Mouse (Mus musculus) urinary bladder, postnatal 36 days (tissue): Measurements from ENCODE around the gene Map3k20.

Experiments
- DNase-seq, 2 experiments: peaks; one replicate each; pipeline ENCODE4 v3.0.0; 2022; ENCODE audit warnings: low spot score in 2 of 2, mixed read lengths in 1 of 2

The Map3k20 gene

GRCm38 (mm10) chr2:72320661-72321060, 35.2 kb downstream of the Map3k20 start:
- no peak for DNase-seq

DNA sequence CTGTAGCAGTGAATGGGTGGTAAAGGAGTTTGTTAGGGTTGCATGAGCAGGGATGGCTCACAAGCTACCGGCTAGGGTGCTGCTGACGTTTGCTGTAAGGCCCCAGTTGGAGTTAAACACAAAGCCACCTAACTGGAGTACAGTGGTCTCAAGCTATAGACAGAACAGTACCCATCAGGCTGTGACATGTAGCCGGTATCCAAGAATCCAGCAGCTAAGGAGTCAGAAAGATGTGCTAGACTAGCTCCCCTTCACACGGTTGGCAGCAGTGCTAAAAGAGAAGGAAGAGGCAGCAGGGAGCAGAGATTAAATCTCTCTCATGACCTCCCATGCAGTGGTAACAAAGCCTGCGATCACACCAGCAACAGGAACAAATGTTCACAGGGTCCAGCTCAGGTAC, 36.2 kb downstream of the Map3k20 start:
- DNase-seq, result no peak

GRCm38 (mm10) chr2:72322681-72323353, 37.4 kb downstream of the Map3k20 start:
- no peak for DNase-seq

DNA sequence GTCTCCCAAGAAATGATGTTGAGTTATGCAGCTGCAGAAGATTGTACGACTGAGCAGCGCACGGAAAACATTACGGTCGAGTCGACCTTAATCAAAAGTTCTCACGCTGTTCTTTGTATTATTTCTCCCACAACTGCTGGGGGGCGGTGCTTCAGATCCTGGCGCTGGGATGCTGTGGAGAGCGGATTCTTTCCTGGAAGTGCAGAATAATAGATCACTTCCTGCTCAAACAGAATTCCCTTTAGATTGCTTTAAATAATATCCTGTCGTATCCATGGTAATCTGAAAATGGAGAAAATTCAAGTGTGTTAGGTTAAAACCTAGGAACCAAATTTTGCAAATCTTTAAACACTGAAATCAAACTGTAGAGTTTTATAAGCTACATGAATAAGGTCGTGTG, 39.0 kb downstream of the Map3k20 start:
- DNase-seq, result no peak

GRCm38 (mm10) chr2:72326491-72326890, 41.1 kb downstream of the Map3k20 start:
- DNase-seq, result no peak

DNA sequence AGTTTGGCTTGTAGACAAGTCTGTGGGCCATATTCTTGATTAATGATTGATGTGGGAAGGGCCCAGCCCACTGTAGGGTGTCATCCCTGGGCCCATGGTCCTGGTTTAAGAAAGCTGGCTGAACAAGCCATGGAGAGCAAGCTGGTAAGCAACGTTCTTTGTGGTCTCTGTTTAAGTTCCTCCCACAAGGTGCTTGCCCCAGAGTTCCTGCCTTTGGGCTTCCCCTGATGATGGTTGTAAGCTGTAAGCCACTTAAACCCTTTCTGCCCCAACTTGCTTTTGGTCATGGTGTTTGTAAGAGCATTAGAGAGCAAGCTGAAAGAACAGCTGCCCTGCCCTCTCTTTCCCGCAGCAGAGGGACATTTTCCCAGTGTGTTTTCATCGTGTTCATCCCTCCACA, 43.0 kb downstream of the Map3k20 start:
- no peak for DNase-seq

- peak in 1 of 2 experiments; percentile 11 for DNase-seq
These were observed 45.6 kb downstream of the Map3k20 start for GRCm38 (mm10) chr2:72330955-72331481.

DNA sequence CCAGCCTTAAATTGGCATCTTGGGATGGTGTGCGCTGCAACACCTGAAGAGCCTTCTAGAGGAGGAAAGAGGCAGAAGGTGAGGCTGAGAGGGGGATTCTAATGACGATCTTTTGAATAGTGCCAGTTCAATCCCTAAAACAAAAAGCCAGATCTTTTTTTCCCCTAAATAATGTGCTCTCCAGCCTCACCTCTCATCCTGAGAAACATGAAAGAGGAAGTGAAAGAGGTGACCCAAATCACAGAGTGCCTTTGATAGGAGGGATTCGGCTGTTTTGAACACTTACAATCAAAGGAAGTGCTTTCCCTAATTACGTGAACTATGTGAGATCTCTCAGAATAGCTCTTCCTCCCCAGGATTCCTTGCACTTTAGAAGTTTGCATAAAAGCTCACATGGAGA, 46.6 kb downstream of the Map3k20 start:
- no peak for DNase-seq

GRCm38 (mm10) chr2:72333210-72333609, 47.8 kb downstream of the Map3k20 start:
- no peak for DNase-seq

DNA sequence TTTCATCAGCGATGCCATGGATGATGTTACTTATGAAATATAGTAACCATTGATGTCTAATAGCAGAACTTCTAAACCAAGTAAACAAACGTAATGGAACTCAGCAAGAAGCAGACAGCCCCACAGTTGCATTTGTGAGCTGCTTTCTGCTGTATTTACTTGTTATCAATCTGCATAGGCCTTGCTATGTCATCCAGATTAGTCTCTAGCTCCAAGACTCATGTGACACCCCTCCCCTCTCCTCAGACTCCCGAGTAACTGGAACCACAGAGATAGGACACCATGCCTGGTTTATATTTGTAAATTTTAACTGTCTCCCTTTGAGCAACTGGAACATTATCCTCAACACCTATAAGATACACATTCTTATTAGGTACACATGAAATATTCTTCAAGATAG, 51.4 kb downstream of the Map3k20 start:
- no peak for DNase-seq

DNA sequence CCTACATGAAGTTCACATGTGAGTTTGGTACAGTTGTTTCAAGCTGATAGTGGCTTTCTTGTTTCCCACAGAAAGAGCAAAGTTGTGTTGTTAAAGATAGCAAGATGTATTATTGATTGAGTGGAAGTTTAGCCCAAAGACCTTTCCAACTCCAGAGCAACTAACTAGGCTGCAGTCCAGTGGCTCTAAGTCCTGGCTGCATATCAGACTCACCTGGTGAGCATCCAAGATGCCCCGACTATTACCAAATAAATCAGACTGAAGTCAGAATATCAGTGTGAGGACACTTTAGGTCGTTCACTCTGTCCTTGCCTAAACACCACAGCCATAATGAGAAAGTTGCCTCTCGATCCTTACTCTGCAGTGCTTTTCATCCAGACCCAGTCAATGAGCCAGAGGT, 59.8 kb downstream of the Map3k20 start:
- DNase-seq, result no peak

DNA sequence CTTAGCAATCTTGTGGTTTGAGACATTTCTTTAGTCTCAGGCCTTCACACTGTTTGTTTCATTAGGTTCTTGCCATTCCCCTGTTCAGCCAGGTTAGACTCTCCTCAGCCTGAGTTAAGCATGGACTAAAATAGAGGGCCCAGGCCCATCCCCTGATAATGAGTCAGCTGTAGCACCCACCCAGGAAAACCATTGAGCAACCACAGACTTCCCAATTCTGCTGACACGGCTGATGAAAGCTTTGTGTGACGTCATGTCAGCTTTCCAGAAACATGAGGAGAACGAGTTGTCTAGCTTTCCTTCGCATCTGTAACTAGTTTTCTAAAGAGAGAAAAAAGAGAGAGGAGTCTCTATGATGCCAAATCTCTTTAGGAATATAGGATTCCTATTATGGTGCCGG, 65.9 kb downstream of the Map3k20 start:
- DNase-seq, result no peak

- no peak for DNase-seq
These were observed 66.3 kb downstream of the Map3k20 start for GRCm38 (mm10) chr2:72351776-72352175.

DNA sequence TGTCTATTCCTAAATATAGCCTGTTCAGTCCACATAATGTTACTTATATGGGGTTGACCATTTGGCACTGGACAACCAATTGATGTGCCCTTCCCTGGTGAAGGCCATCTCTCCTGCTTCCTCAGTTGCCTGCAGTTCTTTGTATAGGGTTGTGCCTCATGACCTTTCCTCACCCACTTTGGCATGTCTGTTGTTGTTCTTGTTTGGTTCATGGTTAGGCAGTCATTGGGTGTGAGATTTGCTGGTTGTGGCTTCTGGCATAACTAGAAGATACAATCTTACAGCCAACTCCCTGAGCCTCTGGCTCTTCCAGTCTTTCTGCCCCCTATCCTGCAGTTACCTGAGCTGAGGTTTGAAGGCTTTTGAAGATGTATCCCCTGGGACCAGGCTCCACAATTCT, 67.3 kb downstream of the Map3k20 start:
- no peak for DNase-seq

DNA sequence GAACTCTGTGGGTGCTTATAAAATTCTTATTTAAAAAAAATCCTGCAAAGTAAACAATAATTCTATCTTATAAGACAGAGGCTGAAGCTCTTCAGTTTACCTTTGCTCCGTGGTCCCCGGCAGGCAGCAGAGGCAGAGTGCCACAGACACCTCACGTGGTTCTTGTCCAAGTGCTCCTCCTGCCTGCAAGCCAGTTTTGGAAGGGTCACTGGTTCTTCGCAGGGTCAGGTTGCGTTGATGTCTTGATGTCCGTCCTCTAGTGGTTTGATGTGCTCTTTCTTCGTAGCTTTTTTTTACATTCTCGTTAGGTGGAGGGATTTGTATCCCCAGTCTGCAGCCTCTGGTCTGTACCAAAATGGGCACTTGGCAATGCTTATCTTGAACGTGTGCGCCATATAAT, 71.0 kb downstream of the Map3k20 start:
- no peak for DNase-seq

DNA sequence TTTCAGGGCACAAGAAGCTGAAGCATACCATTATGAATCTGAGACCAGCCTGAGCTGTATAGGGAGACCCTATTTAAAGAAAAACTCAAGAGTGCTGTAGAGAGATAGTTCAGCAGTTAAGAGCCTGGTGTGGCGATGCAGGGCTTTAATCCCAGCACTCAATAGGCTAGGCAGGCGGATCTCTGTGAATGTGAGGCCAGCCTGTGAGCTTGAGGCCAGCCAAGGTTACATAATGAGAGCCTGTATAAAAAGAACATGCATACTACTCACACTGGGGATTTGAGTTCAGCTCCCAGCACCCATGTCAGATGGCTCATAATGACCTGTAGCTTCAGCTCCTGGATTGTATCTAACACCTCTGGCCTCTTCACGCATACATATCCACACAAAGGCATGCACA, 76.1 kb downstream of the Map3k20 start:
- no peak for DNase-seq

- no peak for DNase-seq
These were observed 78.0 kb downstream of the Map3k20 start for GRCm38 (mm10) chr2:72363449-72363848.

GRCm38 (mm10) chr2:72365930-72366329, 80.5 kb downstream of the Map3k20 start:
- peak in 1 of 2 experiments; percentile 44 for DNase-seq

DNA sequence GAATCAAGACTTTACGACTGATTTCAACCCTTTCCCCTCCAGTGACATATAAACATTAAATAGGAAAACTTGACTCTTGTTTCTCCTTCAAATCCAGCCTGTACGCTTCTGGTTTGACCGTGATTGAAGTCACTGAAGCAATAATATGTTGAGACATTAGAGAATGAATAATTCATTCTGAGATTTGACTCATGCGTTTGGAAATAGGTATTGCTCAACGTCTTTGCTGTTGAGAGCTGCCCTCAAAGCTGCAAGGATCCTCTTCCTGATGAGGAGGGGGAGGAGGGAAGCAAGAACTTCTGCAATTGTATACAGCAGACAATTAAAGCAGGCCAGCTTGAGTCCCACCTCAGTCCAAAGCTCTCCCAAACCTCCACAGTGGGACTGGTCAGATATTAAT, 81.1 kb downstream of the Map3k20 start:
- DNase-seq, result no peak

GRCm38 (mm10) chr2:72367850-72368249, 82.4 kb downstream of the Map3k20 start:
- DNase-seq, result no peak

DNA sequence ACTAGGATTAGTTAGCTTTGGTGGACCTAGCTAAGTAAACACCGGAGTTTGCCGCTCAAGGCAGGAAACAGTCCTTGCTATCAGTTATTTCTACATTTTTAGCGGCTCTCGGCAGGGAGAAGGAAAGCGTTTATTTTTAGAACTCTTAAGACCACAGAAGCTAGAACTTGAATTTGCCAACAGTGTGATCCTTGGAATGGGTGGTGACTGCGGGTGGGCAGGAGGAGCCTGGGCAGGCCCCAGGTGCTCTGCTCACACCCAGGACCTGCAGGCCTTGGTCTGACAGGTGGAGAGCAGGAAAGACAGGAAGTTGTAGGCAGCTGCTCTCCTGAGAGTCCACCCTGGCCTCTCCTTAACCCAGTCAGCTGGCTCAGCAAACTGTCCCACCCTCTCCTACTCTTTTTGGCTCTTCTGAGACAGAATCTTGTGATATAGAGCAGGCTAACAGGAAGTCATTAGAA, 83.7 kb downstream of the Map3k20 start:
- DNase-seq, result peak in 1 of 2 experiments; percentile 18

DNA sequence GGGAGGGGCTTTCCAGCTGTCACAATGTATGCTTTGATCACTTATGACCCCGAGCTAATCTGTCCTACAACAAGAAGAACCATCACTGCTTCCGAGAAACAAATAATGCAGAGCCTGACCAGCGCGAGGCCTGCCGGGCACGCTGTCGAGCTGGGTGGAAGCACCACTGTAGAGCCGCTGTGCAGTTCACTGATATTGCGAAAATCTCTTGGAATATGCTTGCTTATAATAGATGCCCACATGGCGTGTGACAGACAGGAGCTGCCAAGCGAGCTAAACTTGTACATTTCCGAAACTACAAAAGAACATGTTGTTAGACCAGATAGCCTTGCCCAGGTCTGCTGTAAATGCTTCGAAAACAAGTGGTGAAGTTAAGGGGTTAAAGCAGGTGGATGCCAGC, 86.7 kb downstream of the Map3k20 start:
- no peak for DNase-seq

GRCm38 (mm10) chr2:72374076-72374475, 88.6 kb downstream of the Map3k20 start:
- no peak for DNase-seq

DNA sequence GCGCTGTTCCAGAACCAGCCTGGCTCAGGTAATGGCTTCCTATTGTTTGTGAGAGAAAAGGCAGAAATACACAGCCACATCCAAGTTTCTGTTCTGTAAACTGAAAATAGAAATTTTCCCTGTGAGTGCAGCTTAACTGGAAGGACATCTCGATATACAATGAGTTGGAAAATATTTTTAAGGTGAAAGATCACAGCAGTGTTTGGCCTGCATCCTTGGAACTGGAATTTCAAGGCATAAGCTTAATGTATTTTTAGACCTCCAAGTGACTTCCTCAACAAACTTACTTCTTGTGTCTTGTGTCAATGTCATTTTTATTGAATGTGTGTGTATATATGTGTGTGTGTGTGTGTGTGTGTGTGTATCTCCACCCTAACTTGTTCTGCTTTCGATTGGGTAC, 90.4 kb downstream of the Map3k20 start:
- no peak for DNase-seq
